Mouse (Mus musculus) testis, adult 2 months (tissue): ENCODE measurements around the gene Zfp423.

Experiments used
- CTCF ChIP-seq: fragments of 200-500 bp; IDR thresholded peaks from 2 replicates; pipeline ENCODE4 v1.5.1; 2012; ENCODE audit warnings: low read depth, mild to moderate bottlenecking, inconsistent platforms, low read length, moderate library complexity; ENCODE audit not compliant: control insufficient read depth, insufficient read depth, insufficient replicate concordance
- POLR2A ChIP-seq: fragments of 200-500 bp; IDR thresholded peaks from 2 replicates; pipeline ENCODE4 v1.6.1; 2012; ENCODE audit warnings: low read depth, mild to moderate bottlenecking, inconsistent platforms, low read length, moderate library complexity; ENCODE audit not compliant: control insufficient read depth

GRCm38 (mm10) chr8:87803437-87803836 is 156.0 kb downstream of the Zfp423 start:
- TF ChIP-seq CTCF (no peak), POLR2A (no peak)
